Comparison of ENCODE assay signal across 12 mouse cellular contexts in the genomic region with DNA sequence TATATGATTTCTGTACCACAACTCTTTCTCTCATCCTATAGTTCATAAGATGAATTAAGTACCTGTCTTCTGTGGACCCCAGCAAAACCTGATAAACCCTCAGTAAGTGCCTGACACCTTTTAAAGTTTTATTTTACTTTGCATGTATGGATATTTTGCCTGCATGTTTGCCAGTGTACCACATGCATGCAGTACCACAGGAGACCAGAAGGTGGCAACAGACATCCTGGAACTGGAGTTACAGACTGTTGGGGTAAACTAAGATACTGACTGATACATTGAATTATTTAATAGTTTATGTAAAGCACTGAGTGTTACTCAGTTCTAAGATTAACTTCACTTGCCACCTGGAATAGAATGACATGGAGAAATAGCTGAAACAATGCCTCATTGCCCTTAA. TPM values are rescaled to one million over a fixed set of nuclear protein-coding genes. Genes with fewer than 3 reads are reported as not detected.
DNase-seq lines count a peak whose midpoint lies in the region; ATAC-seq and TF ChIP-seq lines count a peak whose summit lies in the region.
"Not testable (repeated sequence)": the region's sequence is repeated elsewhere in the genome, so short reads cannot be mapped to it uniquely, and the experiment has no call there.
"Had no signal": no experiment of that assay in that cellular context is flagged by ENCODE, and none has a peak within 500 bp of the region (broad histone marks: within the 10 kb centered on the region; RNA-seq: fewer than 3 reads in every experiment).

No protein-coding gene starts in this region.

- TF ChIP-seq EP300 in lung, postnatal 0 days (IDR thresholded peaks at IDR 0.05): not testable (repeated sequence)

- H3K9me3 ChIP-seq in forebrain, embryonic 14.5 days (replicated peaks; ENCODE audit: control insufficient read depth, low read length); hindbrain, postnatal 0 days (ENCODE audit: low read length); lung, postnatal 0 days (ENCODE audit: low read length): not testable (repeated sequence)

- peak; percentile 11 for DNase-seq in MEL-GATA-1-ER (ENCODE audit: extremely low read depth, low read depth)
- peak; percentile 18 to 45 for DNase-seq in cerebellum, adult 2 months
- peak; percentile 66 for DNase-seq in forebrain, embryonic 14.5 days (ENCODE audit: low spot score)
- peak; percentile 61 for DNase-seq in hindbrain, postnatal 0 days (ENCODE audit: low spot score)
- DNase-seq in layer of hippocampus, postnatal 14 days (ENCODE audit: low spot score in 2 of 2): peak; percentile 46 to 70
- not testable (repeated sequence) for DNase-seq in lung, postnatal 0 days (ENCODE audit: low spot score)
- DNase-seq in retina, embryonic 14.5 days (ENCODE audit: low spot score): peak; percentile 74
- peak; percentile 10 for DNase-seq in urinary bladder, postnatal 25 days (ENCODE audit: low spot score)

- H3K27ac ChIP-seq in cerebellum, adult 2 months (ENCODE audit: insufficient read depth, low read length); forebrain, embryonic 14.5 days (ENCODE audit: low read depth, low read length); hindbrain, postnatal 0 days; lung, postnatal 0 days (ENCODE audit: low read length): not testable (repeated sequence)

- H3K36me3 ChIP-seq in forebrain, embryonic 14.5 days (ENCODE audit: control insufficient read depth, insufficient read depth, low read length); hindbrain, postnatal 0 days (ENCODE audit: insufficient read depth, low read length); lung, postnatal 0 days (ENCODE audit: insufficient read depth, low read length): not testable (repeated sequence)

- ATAC-seq in forebrain, embryonic 14.5 days; lung, postnatal 0 days: not testable (repeated sequence)
- 0 out of 2 replicates have a peak, but pooled peaks have one; percentile 45 for ATAC-seq in hindbrain, postnatal 0 days

- H3K4me3 ChIP-seq in cerebellum, adult 2 months (replicated peaks; ENCODE audit: insufficient read depth, low read depth, low read length); forebrain, embryonic 14.5 days (ENCODE audit: low read depth, low read length); hindbrain, postnatal 0 days (ENCODE audit: low read length); lung, postnatal 0 days (ENCODE audit: low read depth, low read length): not testable (repeated sequence)

- TF ChIP-seq POLR2A in cerebellum, adult 2 months (IDR thresholded peaks at IDR 0.05; ENCODE audit: borderline replicate concordance, insufficient read depth, low read length): not testable (repeated sequence)

- TF ChIP-seq CTCF in cerebellum, adult 2 months (IDR thresholded peaks at IDR 0.05; ENCODE audit: borderline replicate concordance, insufficient read depth, low read depth, low read length): peak; percentile 60; the same call in 1 of the 2 replicates
- peak; percentile 83 for TF ChIP-seq CTCF in hindbrain, postnatal 0 days (IDR thresholded peaks at IDR 0.05; ENCODE audit: low read depth)
- TF ChIP-seq CTCF in lung, postnatal 0 days (IDR thresholded peaks at IDR 0.05): peak; percentile 78

- not testable (repeated sequence) for H3K4me2 ChIP-seq in forebrain, embryonic 14.5 days (ENCODE audit: low read length); hindbrain, postnatal 0 days (ENCODE audit: low read depth, low read length); lung, postnatal 0 days (replicated peaks; ENCODE audit: low read depth, low read length)

- H3K9ac ChIP-seq in forebrain, embryonic 14.5 days (ENCODE audit: low read length); hindbrain, postnatal 0 days (replicated peaks; ENCODE audit: low read length); lung, postnatal 0 days (replicated peaks; ENCODE audit: low read depth): not testable (repeated sequence)

- H3K27me3 ChIP-seq in cerebellum, adult 2 months (ENCODE audit: control insufficient read depth, insufficient read depth, low read length); forebrain, embryonic 14.5 days (replicated peaks; ENCODE audit: control insufficient read depth, insufficient read depth, low read length); hindbrain, postnatal 0 days (ENCODE audit: insufficient read depth, low read length); lung, postnatal 0 days (replicated peaks; ENCODE audit: insufficient read depth, low read length): not testable (repeated sequence)

- H3K4me1 ChIP-seq in cerebellum, adult 2 months (ENCODE audit: control insufficient read depth, insufficient read depth, low read length); forebrain, embryonic 14.5 days (ENCODE audit: control insufficient read depth, insufficient read depth, low read length); hindbrain, postnatal 0 days (ENCODE audit: insufficient read depth, low read length); lung, postnatal 0 days (ENCODE audit: insufficient read depth, low read depth, low read length): not testable (repeated sequence)

RNA-seq across cellular contexts. Expression of a gene that starts 10.7 kb away (rescaled TPM):
- polyA plus RNA-seq in cerebellum, adult 2 months (2012; rRNA removed): not detected in 2 replicates
- not detected in 2 replicates for polyA plus RNA-seq in forebrain, embryonic 14.5 days (2014; fragmentation: Nextera tagmentation; extraction: Ambion mirVana)
- not detected in 2 replicates for total RNA-seq in hindbrain, postnatal 0 days (2014; rRNA removed)
- polyA plus RNA-seq in hindbrain, postnatal 0 days (2015; fragmentation: Nextera tagmentation; extraction: Ambion mirVana): not detected in 2 replicates
- total RNA-seq in layer of hippocampus, postnatal 14 days (2021): not detected
- polyA plus RNA-seq in lung, postnatal 0 days (2015; fragmentation: Nextera tagmentation; extraction: Ambion mirVana): not detected in 2 replicates
- total RNA-seq: adrenal gland, adult 8-10 months; heart, postnatal 25 days had no signal
- polyA plus RNA-seq: forebrain, embryonic 15.5 days; liver, embryonic 13.5 days had no signal

RNA-seq across cellular contexts. Expression of a gene that starts 31.6 kb away (rescaled TPM):
- not detected in 2 replicates for polyA plus RNA-seq in cerebellum, adult 2 months (2012; rRNA removed)
- polyA plus RNA-seq in forebrain, embryonic 14.5 days (2014; fragmentation: Nextera tagmentation; extraction: Ambion mirVana): not detected in 2 replicates
- total RNA-seq in hindbrain, postnatal 0 days (2014; rRNA removed): not detected in 2 replicates
- not detected in 2 replicates for polyA plus RNA-seq in hindbrain, postnatal 0 days (2015; fragmentation: Nextera tagmentation; extraction: Ambion mirVana)
- not detected for total RNA-seq in layer of hippocampus, postnatal 14 days (2021)
- not detected in 2 replicates for polyA plus RNA-seq in lung, postnatal 0 days (2015; fragmentation: Nextera tagmentation; extraction: Ambion mirVana)
- total RNA-seq: adrenal gland, adult 8-10 months; heart, postnatal 25 days had no signal
- polyA plus RNA-seq: forebrain, embryonic 15.5 days; liver, embryonic 13.5 days had no signal
